Mouse (Mus musculus) right cerebral cortex, postnatal 36 days (tissue): ENCODE measurements around the gene Gas8.
A peak's percentile ranks its signal among the peaks of the same experiment; 100 is the strongest.
"Not testable (repeated sequence)": the region's sequence is repeated elsewhere in the genome, so short reads cannot be mapped to it uniquely, and the experiment has no call there.

ENCODE experiments used
- DNase-seq, 2 experiments: peaks; one replicate each; pipeline ENCODE4 v3.0.0; 2022; ENCODE audit warnings: low spot score in 2 of 2, mixed read lengths in 1 of 2

The Gas8 gene

GRCm38 (mm10) chr8:123514781-123515539 lies 3.7 kb upstream of the Gas8 start, which contains the start of gene Dbndd1:
TSS of gene Dbndd1 (minus strand) at chr8:123515463.
- peak in 1 of 2 experiments; percentile 40 for DNase-seq

- DNase-seq, result no peak
Measured at GRCm38 (mm10) chr8:123515540-123515897, 3.1 kb upstream of the Gas8 start.

- DNase-seq, result no peak
Measured at GRCm38 (mm10) chr8:123516596-123516995, 2.0 kb upstream of the Gas8 start.

- no peak for DNase-seq
Measured at GRCm38 (mm10) chr8:123518172-123518571, 462 bp upstream of the Gas8 start.

GRCm38 (mm10) chr8:123520048-123520447 lies 1.4 kb downstream of the Gas8 start:
- not testable (repeated sequence) for DNase-seq

GRCm38 (mm10) chr8:123527720-123528489 lies 9.3 kb downstream of the Gas8 start:
- DNase-seq, result peak in 1 of 2 experiments; percentile 20

GRCm38 (mm10) chr8:123536242-123536989 lies 17.8 kb downstream of the Gas8 start:
- DNase-seq, result no peak

- DNase-seq, result no peak
Measured at GRCm38 (mm10) chr8:123536990-123537380, 18.4 kb downstream of the Gas8 start.

- not testable (repeated sequence) for DNase-seq
Measured at GRCm38 (mm10) chr8:123537641-123538040, 19.0 kb downstream of the Gas8 start.

- not testable (repeated sequence) for DNase-seq
Measured at GRCm38 (mm10) chr8:123564221-123564620, 45.6 kb downstream of the Gas8 start.

- DNase-seq, result peak in 1 of 2 experiments; percentile 0
Measured at GRCm38 (mm10) chr8:123575386-123575785, 56.8 kb downstream of the Gas8 start.
